Mouse (Mus musculus) spleen, embryonic (tissue): Measurements from ENCODE around the gene Itgb6.

Source experiments
- CTCF ChIA-PET: fragments of 350-600 bp; sonication (Branson Sonifier 250); formaldehyde crosslinking; loops from one replicate; lab custom pipeline; 2022; lab: Charles Lee

Gene Itgb6

DNA sequence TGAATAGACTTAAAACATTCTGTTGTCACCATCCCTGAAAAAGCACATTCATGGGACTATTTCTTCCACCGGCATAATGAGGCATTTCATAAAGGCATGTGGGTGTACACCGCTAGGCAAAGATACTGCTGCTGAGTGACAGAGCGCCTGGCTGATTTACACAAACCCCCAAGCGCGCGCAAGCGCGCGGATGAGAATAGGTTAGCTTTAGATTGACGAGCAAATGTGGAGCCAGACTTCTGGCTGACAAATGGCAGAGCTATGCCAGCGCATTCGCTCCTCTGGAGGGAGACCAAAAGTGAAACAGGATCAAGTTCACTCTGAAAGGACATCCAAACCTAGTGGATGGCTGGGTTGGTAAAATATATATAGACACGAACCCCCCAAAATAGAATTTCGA is at the start of gene Itgb6:
Gene Itgb6, minus strand, starts transcription at position 130 of the 400 bp plus-strand sequence.
- CTCF ChIA-PET: no interaction called here

- CTCF ChIA-PET: no interaction called here
Measured at GRCm38 (mm10) chr2:60766420-60766819, 44.0 kb upstream of the Itgb6 start.

GRCm38 (mm10) chr2:60756218-60756617 is 33.8 kb upstream of the Itgb6 start:
- CTCF ChIA-PET: no interaction called here

GRCm38 (mm10) chr2:60755101-60755500 is 32.7 kb upstream of the Itgb6 start:
- CTCF ChIA-PET: no interaction called here

DNA sequence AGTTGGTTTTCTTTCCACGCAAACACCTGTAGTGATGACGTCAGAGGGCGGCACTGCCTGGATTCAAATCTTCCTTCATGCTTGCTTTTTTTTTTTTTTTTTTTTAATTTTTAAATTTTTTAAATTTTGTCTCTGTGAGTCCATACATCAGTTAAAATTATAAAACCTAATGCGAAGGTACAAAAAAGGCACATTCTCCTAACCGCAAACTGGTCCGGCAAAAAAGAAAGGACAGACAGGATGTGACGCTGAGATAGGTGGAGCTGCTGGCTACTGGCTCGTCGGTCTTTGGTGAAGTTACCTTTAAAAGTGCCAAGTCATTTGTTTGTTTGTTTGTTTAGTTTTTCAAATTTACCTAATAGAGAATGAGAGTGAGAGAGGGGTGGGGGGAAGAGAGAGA is 28.8 kb upstream of the Itgb6 start:
- CTCF ChIA-PET: no interaction called here

DNA sequence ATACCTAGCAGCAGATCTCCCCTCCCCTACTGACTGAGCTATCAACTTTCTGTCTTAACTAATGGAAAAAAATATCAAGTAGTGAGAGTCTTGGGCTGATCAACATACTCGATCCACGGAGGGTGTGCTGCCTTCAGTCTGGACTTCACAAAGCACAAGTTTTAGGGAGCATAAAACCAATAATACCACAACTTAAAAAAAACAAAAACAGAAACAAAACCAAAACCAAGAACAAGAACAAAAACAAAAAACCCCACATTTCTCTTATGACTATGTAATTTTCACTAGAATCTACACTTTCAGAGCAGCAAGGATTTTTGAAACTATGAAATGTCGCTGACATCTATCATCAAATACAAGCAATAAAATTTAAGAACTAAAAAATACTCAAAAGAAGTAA is 28.1 kb upstream of the Itgb6 start:
- CTCF ChIA-PET: no interaction called here

DNA sequence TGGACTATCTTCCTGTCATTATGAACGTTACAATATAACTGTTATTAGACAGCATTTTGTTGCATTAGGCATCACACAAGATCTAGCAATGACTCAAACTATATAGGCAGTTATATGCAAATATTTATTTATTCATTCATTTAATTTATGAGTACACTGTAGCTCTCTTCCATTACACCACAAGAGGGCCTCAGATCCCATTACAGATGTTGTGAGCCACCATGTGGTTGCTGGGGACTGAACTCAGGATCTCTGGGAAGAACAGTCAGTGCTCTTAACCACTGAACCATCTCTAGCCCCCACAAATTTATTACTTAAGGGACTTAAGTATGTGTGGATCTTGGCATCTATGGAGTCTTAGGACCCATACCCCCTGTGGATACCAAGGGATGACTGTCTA is 26.1 kb upstream of the Itgb6 start:
- CTCF ChIA-PET: no interaction called here

- CTCF ChIA-PET: no interaction called here
Measured at GRCm38 (mm10) chr2:60747590-60747989, 25.1 kb upstream of the Itgb6 start.

DNA sequence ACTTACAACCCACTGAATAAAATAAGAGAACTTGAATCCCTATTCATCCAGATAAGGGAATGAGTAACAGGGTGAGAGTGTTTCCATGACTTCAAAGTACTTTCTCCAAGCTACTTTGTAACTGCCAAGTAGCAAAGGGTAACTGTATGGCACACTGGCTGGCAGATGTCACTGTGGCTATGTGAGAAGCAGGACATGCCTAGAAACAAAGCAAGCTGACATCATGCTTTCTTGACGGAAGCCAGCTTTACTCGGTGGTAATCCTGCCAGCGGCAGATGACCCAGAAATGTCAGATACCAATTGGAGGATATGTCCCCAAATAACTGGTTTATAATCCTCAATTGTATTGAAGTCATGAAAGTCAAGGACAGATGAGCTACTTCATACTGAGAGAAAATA is 22.2 kb upstream of the Itgb6 start:
- CTCF ChIA-PET: no interaction called here

- CTCF ChIA-PET: no interaction called here
Measured at GRCm38 (mm10) chr2:60739389-60740137, 17.1 kb upstream of the Itgb6 start.

GRCm38 (mm10) chr2:60730929-60731328 is 8.5 kb upstream of the Itgb6 start:
- CTCF ChIA-PET: interaction anchor here (0.7 kb wide), 1 partner anchor 24 kb away, joined by 4 read pairs; no protein-coding TSS in a partner anchor

DNA sequence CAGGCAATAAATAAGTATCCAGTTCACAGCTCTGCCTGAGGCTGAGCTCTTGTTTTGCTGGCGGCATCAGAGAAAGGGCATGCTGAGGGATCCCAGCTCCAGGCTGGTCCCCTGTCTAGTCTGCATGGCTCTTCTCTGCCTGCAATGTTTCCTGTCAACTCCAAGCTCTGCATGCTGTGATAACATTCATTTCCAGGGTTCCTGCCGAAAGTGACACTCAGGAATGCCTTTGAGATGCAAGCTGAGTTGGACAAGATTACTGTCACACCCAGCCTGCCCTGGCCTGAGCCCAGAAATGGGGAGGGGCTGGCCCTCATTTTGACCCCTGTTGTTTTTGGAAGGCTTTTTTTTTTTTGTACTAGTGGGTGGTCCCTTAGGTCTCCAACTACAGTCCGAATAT is 7.6 kb upstream of the Itgb6 start:
- CTCF ChIA-PET: interaction anchor here (0.6 kb wide), 1 partner anchor 10 kb away, joined by 3 read pairs; no protein-coding TSS in a partner anchor

- CTCF ChIA-PET: no interaction called here
Measured at GRCm38 (mm10) chr2:60728902-60729585, 6.6 kb upstream of the Itgb6 start.

- CTCF ChIA-PET: no interaction called here
Measured at GRCm38 (mm10) chr2:60724660-60725059, 2.2 kb upstream of the Itgb6 start.

GRCm38 (mm10) chr2:60722967-60723366 is 524 bp upstream of the Itgb6 start:
- CTCF ChIA-PET: no interaction called here

DNA sequence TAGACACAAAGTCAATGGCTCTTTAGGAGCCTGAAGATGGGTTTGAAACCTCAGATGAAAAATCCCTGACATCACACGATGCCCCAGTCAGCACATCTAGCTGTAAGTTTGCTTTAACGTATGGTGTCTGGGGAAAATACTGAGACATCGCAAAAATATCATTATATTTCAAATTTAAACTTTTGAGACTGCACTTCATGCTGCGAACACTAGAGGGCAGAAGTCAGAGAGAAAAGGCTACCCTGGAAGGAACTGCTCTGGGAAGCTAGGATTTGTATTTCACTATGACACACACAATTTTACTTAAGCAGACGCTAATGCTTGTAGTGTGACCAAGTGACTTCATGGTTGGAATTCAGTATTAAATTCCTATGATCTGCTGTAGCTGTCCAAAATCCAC is 1.5 kb downstream of the Itgb6 start:
- CTCF ChIA-PET: interaction anchor here (0.6 kb wide), 1 partner anchor 18 kb away, joined by 6 read pairs; no protein-coding TSS in a partner anchor

- CTCF ChIA-PET: interaction anchor here (0.6 to 0.7 kb wide), 5 partner anchors 10 to 1867 kb away, joined by 3 to 7 read pairs (median 5); no protein-coding TSS in a partner anchor
Measured at GRCm38 (mm10) chr2:60720205-60720604, 2.2 kb downstream of the Itgb6 start.

GRCm38 (mm10) chr2:60717348-60717747 is 5.1 kb downstream of the Itgb6 start:
- CTCF ChIA-PET: no interaction called here

- CTCF ChIA-PET: no interaction called here
Measured at GRCm38 (mm10) chr2:60716549-60716948, 5.9 kb downstream of the Itgb6 start.

GRCm38 (mm10) chr2:60715771-60716170 is 6.7 kb downstream of the Itgb6 start:
- CTCF ChIA-PET: no interaction called here

DNA sequence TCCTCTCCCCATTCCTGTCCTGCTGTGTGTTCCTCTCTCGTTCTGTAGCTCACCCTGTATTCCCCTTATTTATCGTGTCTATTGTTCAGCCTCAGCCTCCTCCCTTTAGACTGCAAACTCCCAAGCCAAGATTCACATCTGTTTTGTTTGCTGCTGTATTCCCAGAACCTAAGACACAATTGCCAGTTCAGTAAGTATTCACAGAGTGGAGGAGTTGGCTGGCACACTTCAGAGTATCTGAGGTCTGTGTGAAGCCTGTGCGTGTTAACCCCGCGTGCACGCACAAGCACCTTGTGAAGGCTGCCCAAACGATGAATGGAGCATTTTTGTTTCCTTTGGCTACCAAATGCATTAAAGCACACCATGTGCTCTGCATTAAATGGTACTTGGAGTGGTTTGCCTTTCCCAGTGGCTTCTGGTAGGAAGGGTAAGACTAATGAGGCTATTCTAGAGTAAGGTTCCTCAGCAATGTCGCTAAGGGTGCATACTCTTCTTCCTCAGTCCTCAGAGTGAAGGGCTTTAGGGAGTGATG is 7.4 kb downstream of the Itgb6 start:
- CTCF ChIA-PET: no interaction called here

DNA sequence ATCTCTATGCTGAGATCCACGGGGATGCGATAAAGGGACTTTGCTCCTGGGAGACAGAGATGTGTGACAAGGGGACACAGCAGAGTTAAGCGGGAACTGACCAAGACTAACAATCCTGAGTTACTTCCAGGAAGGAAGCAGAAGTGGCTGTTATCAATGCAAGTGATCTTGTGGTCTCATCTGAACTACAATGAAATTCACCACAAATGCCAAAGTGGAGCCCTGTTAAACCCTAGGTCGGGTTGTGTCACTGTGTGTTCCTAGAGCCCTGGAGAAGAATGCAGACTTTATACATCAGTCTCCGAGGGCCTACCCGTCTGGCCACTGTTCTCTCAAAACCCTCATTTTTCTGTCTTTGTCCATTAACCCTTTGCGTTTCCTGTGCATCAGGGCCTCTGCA is 8.0 kb downstream of the Itgb6 start:
- CTCF ChIA-PET: no interaction called here

DNA sequence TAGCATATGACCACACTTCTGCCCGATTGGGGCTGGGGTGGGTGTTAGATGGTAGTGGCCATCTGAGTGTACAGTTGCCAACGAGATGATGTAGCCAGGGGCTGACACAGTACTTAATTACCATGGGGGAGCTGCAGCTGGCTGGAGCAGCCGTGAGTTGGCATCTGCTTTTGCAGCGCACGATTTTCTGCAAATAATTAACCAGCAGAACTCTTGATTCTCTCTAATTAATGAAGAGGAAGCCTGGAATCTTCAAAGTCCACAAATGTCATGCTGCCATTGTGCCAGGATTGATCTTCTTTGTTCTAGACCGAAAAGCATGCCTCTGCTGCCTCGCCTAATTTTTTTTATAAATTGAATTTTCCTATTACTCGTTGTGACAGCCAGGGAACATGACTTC is 8.6 kb downstream of the Itgb6 start:
- CTCF ChIA-PET: no interaction called here
